Mouse (Mus musculus) CH12.LX (cell line): ENCODE measurements at regions not wholly inside any gene's neighbourhood (a gene's known extent, or its start where the extent isn't known, plus 50 kb on each side); places are given as distances from the start of the nearest gene placed in this dataset.

ENCODE experiments used
- CHD2 ChIP-seq: IDR thresholded peaks from 2 replicates; pipeline ENCODE4 v1.6.1; 2011; ENCODE audit warnings: low read length, improper control_type of control experiment
- CTCF ChIP-seq, 2 experiments: IDR thresholded peaks in 1 of 2; conservative IDR thresholded peaks in 1 of 2; 2 replicates each; pipeline ENCODE4 v1.5.1; 2011 to 2012; ENCODE audit warnings: low read depth in 2 of 2, low read length in 2 of 2, improper control_type of control experiment in 1 of 2, inconsistent platforms in 1 of 2, mild to moderate bottlenecking in 1 of 2, moderate library complexity in 1 of 2
- MAX ChIP-seq: IDR thresholded peaks from 2 replicates; pipeline ENCODE4 v1.6.1; 2011; ENCODE audit warnings: low read length, improper control_type of control experiment
- MEF2A ChIP-seq: IDR thresholded peaks from 2 replicates; pipeline ENCODE4 v1.6.1; 2014; ENCODE audit warnings: low read depth, mild to moderate bottlenecking, inconsistent platforms, low read length, improper control_type of control experiment, borderline replicate concordance
- NRF1 ChIP-seq: IDR thresholded peaks from 2 replicates; pipeline ENCODE4 v1.6.1; 2014; ENCODE audit warnings: low read depth, mild to moderate bottlenecking, inconsistent platforms, low read length, improper control_type of control experiment, moderate library complexity
- POLR2A ChIP-seq: IDR thresholded peaks from 2 replicates; pipeline ENCODE4 v1.6.1; 2011; ENCODE audit warnings: low read depth, mild to moderate bottlenecking, improper control_type of control experiment, low read length
- USF2 ChIP-seq: conservative IDR thresholded peaks from 2 replicates; pipeline ENCODE4 v1.6.1; 2011; ENCODE audit warnings: low read depth, low read length, improper control_type of control experiment

GRCm38 (mm10) chr2:19759169-19759568 lies 101.6 kb downstream of the Otud1 start:
- TF ChIP-seq USF2 (no peak), CTCF (conservative IDR thresholded peaks at IDR 0.05 in 1 of 2, IDR thresholded peaks at IDR 0.05 in 1 of 2; ENCODE audit: low read depth in 2 of 2, low read length in 2 of 2) (peak in 1 of 2 experiments; percentile 53; a peak in 2 of 4 replicates), NRF1 (no peak), CHD2 (no peak), POLR2A (no peak), MAX (no peak), MEF2A (no peak)
